Mouse (Mus musculus) heart, postnatal 10 days (tissue): ENCODE results near the gene Rnf10. TPM values are rescaled to one million over a fixed set of nuclear protein-coding genes. Genes with fewer than 3 reads are reported as not detected.
"Not testable (repeated sequence)": the region's sequence is repeated elsewhere in the genome, so short reads cannot be mapped to it uniquely, and the experiment has no call there.

Experiments used
- DNase-seq, 2 experiments: peaks; one replicate each; pipeline ENCODE4 v3.0.0; 2021
- intact Hi-C: fragments of 180-260 bp; cut with DNase I; formaldehyde crosslinking; loops from one replicate; pipeline ENCODE4 v1.15.1; 2025
- total RNA-seq, 2 experiments: library from RNA; stranded (reverse); gene quantifications; 2 replicates each; pipeline ENCODE4 v1.2.3; 2021

Gene Rnf10
- total RNA-seq, result 100 to 1,000 TPM; 296 to 317 TPM

DNA sequence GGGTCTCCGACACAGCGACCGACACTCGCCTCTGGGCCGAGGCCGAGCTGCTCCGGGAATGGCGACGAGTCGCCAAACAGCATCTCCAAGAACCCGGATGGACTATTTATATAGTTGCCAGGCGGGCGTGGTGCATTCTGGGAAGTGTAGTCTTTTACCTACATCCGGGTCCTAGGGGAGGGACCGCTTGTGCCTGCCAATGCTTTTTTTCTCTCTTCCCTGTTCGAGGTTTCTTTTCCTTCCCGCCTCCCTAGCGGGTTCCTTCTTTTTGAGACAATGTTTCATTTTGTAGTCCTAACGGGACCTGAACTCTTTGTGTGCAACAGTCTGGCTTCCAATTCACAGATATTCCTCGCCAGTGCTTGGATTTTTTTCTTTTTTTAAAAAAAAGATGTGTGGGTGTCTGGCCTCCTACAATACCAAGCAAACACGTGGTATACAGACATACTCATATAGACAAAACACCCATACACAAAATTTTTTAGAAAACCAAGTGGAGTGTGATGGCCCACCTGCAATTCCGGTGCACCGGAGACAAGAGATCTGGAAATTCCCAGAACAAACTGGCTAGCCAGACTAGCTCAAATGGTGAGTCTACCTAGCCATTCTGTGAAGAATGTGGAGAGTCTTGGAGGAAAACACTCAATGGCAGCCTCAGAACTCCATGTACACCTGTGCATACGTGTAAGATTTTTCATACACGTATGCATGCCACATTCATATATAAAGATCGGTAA is at the start of gene Rnf10:
TSS of gene Rnf10 (minus strand) at position 87 of the 737 bp plus-strand sequence.
- intact Hi-C loops, result no loop called here

DNA sequence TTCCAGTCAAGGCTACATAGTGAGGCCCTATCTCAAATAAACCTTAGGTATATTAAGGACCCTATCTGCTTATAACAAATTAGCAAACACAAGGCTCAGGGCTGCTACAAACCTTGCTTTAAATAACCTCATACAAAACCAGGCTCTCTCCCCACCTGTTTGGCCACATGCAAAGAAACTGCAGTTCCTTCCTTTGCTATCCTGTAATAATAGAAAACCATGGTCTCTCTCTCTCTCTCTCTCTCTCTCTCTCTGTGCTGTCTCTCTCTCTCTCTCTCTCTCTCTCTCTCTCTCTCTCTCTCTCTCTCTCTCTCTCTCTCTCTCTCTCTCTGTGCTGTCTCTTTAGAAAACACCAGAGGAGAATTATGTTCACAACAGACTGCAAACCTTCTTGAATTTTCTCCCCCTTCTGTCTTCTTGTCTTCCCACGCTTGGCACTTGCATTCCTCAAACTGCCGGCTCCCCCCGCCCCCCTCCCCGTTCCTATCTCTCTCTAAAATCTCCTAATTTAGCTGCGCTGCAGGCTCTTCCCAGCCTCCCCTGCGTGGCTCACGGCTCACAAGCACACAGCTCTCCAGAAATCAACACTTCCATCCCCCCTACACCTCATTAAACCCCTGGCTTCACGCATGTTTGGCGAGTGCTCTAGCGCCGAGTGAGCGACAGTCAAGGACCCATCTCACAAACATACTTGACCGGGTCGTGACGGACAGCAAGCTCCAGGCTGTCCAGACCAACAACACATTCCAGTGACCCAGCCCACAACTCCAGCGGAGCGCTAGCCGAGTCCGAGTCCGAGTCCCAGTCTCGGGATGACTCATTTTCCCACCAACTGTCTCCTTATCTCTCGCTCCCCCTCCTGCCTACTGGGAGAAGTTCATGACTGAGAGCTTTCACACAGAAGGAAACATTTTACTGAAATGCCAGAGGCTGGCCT is 46.6 kb upstream of the Rnf10 start:
- intact Hi-C loops, result loop anchor here (2.0 kb wide), 1 partner anchor 18 kb away; the partner anchor contains the start of gene Dynll1
- DNase-seq, result peak; percentile 83 to 84

More for the DNA sequence above, at the start of gene Rnf10:
- peak; percentile 99 to 100 for DNase-seq

DNA sequence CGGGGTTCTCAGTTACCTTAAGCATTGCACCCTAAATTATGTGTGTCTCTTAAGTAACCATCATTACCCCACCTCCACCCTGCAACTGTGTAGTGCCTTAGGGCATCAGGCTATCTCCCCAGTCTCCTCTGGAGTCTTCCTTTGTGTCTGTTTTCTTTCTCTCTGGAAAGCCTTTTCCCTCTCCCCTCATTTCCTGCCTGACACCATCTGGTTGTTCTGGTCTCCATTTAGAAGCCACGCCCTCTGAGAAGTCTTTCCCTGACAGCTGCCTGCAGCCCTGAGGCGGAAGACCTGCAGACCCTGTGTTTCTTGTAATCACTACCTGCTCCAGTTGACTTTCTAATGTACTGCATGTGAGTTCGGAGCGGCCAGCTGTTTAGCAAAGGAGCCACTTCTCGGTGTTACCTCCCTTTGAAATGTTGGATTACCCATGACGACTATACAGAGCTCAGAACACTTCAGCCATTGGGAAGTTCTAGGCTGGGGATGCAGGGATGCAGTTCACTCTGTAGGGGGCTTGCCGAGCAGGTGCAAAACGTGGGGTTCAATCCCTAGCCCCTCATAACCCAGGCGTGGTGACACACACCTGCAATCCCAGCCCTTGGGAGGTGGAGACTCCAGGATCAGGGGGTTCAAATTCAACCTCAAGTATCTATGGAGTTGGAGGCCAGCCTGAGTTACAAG is 45.1 kb upstream of the Rnf10 start:
- intact Hi-C loops, result loop anchor here (2.0 kb wide), 1 partner anchor 17 kb away; the partner anchor contains the start of gene Dynll1
- DNase-seq, result peak; percentile 34 to 35

DNA sequence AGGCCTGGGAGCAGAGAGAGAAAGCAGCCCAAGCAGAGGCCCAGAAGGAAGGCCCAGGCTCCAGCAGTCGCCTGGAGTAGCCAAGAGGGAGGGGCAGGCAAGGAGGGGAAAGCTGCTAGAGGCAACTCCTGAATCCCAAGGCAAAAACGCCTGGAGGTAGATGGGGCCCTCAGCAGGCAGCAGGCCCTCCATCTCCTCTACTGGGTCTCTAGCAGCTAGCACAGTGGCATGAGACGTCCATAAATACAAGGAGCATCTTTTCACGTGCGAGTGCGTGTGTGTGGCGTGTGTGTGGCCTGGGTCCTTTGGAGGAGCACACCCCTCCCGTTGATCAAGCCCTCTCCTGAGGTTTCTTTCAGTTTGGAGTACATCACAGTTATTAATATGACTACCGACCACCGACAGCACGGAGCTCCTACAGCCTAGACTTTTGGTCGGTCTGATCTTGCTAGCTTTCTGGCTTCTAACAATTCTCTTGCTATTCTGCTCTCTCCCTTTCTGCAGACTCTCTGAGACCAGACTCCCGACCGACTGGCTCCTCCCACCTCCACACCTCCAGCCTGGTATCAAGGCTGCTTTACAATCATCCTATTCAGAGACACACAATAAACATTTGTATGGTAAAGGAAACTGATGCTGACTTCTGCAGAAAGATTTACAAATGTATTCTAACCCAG is 44.4 kb upstream of the Rnf10 start:
- intact Hi-C loops, result no loop called here
- peak in 1 of 2 experiments; percentile 27 for DNase-seq

DNA sequence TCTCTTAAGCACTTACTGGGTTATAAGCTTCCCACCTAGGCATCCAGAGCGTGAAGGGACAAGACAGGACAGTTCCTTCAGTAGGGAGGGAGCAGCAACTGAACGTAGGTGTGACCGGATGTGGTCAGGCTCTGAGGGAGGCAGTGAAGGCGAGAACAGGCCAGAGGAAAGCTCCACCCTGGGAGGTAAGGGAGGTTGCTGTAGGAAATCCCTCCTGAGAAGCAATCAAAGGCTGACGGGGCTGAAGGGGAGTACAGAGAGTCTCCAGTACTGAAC is 40.9 kb upstream of the Rnf10 start:
- no peak for DNase-seq
- intact Hi-C loops, result no loop called here

DNA sequence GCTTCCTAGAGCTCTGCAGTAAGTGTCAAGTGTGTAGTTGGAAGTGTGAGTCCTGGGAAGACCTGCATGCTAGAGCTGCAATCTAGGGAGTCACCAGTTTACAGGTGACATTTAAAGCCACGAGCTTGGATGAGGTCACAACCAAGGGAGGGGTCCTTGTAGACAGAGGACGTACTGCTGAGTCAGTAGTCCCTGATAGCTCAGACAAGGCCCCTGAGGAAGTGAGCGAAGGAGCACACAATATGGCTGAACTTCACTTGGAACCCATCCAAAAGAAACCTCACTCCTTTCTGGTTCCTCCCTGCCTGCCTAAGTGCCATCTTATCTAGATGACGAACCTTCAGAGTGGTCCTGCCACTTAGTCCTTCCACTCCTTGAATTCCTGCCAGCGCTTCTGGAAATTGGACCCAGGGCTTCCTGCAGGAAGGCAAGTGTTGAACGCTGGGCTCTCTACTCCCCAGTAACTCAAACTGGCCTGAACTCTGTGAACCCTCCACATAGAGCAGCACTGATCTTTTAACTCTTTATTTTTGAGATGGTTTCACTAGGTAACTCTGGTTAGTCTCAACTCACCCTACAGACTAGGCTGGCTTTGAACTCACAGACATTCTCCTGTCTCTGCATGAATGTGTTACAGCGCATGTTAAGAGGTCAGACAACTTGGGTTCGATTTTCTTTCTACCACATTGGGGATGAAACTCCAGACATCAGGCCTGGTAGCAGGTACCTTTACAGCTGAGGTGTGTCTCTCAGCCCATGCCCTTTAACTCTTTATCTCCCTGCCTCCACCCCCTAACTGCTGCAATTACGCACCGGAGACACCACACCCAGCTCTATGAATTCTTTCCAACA is 40.3 kb upstream of the Rnf10 start:
- intact Hi-C loops, result no loop called here
- DNase-seq, result no peak

DNA sequence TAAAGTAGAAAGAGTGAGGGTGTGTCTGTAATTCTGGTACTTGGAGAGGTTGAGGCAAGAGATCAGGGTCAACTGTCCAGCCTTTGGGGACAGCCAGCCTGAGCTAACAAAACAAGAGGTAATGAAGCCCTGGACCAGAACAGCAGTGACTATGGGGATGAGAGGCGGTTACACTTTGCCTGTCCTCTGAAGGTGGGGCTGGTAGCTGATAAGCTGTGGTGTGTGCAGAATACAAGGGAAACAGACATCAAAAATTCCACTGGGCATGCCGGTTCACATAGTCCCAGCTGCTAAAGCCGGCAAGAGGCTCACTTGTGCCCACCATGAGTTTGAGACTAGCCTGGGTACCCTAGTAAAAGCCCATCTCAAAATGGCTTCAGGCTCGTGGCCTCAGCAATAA is 39.7 kb upstream of the Rnf10 start:
- intact Hi-C loops, result no loop called here
- no peak for DNase-seq

DNA sequence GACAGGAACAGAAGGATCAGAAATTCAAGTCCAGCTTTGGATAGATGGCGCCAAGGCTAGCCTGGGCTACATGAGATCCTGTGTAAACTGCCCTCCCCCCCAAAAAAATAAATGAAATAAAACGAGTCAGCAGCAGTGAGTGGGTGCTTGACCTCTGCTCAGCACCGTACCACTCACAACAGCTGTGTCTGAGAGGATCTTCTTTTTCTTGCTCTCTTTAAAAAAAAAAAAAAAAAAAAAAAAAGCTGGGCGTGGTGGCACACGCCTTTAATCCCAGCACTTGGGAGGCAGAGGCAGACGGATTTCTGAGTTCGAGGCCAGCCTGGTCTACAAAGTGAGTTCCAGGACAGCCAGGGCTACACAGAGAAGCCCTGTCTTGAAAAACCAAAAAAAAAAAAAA is 29.5 kb upstream of the Rnf10 start:
- DNase-seq, intact Hi-C loops: not testable (repeated sequence)

DNA sequence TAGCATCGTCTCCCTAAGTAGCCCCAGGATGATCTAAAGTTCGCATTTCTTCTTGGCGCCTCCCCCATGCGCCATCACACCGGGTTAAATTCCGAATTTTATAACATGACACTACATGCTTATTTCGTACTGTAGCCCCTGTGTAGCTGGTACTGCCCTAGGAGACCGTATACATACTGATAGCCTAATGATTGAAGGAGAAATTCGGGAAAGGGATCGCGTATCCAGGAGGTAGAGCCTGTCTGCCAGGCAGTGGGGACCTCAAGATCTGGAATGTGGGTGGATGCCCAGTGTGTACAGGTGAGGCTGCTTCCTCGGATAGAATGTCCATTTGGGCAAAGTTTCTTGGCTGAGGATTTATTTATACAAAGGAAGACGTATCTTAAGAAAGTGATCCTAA is 28.9 kb upstream of the Rnf10 start:
- intact Hi-C loops, result loop anchor here (2.0 kb wide), 4 partner anchors 17 to 47 kb away; partner anchors contain the start of genes Coq5, Cox6a1, Gatc and Triap1
- DNase-seq, result peak in 1 of 2 experiments; percentile 13

DNA sequence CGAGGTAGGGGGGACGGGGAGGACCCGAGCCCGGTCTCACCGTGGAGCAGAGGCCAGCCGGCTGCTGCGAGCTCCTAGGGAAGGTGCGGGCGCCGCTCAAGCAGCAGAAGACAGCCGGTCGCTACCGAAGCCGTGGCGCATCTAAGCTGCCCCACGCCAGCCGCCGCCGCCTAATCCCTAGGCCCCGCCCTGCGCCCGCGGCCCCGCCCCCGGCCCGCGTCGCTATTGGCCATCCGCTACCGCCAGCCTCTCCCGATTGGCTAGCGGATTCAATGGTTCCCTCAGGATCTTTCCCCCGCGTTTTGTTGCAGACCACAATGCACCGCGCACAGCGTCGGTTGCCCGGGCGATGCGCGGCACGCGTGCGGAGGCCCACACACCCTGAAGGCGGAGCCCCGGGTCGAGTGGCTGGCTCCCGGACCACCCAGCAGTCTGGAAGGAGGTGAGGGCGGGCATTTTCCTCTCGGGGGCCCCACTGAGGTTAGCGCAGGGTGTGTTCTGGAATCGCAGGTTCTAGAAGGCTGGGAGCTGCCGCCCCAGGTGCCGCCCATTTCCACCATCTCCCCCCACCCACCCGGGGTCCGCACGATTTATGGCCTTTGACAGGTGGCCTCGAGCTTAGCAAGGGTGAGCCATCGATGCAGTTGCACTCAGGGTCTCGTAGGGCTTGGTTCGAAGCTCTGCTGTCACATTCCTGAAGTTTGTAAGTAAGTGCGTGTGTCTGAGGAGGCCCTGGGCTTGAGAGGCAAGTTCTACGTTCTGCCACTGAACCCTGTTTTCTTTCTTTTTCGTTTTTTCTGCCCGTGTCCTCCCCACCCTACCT is 28.3 kb upstream of the Rnf10 start, which contains the start of gene Dynll1:
TSS of gene Dynll1 (minus strand) at position 208 of the 823 bp plus-strand sequence.
- DNase-seq, result peak; percentile 100
- intact Hi-C loops, result loop anchor here (1.0 to 2.0 kb wide), 5 partner anchors 18 to 48 kb away; partner anchors contain the start of genes Coq5, Cox6a1, Gatc and Srsf9

DNA sequence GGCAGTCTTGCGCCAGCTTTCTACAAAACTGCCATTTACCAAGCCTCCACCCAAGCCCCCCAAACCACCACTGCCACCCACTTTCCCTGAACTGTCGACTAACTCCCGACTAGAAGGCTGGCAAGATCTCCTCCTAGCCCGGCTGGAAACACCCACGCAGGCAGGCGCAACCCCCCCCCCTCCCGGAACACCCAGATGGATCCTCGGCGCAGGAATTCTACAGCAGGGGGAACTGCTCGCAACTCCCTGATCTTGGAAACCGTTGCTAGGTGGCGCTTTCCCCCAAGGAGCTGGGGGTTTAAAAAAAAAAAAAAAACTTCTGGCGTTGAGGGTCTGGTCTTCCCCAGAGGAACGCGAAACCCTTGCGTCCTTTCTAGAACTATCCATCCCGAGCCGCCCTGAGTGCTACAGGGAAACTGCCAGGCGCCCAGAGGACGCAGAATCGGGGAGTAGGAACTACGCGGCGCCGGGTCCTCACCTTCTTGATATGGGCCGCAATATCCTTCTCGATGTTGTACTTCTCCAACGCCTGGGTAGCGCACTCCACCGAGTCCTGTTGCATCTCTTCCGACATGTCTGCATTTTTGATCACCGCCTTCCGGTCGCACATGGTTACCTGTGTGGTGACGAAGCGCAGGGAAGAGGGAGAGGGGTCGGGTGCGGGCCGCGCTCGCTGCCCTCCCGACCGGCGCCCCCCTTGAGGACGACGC is 27.5 kb upstream of the Rnf10 start:
- peak; percentile 76 for DNase-seq
- intact Hi-C loops, result loop anchor here (1.0 to 2.0 kb wide), 5 partner anchors 19 to 49 kb away; partner anchors contain the start of genes Coq5, Cox6a1, Gatc and Srsf9

DNA sequence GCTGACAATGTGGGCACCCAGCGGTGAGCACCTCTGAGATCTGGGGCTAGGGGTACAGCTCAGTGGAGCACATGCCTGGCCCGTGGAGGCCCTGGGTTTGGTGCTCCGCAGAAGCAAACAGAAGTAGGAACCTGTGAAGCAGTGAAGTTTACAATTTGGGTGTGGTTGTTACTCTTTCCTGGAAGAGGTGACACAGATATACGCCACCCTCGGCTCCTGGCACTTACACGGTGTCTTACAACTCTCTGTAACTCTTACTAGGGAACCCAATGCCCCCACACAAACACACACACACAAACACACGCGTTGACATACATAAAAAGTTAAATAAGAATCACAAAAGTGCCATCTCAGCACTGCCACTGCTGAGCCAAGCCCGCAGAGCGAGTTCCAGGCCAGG is 23.6 kb upstream of the Rnf10 start:
- intact Hi-C loops, result no loop called here

DNA sequence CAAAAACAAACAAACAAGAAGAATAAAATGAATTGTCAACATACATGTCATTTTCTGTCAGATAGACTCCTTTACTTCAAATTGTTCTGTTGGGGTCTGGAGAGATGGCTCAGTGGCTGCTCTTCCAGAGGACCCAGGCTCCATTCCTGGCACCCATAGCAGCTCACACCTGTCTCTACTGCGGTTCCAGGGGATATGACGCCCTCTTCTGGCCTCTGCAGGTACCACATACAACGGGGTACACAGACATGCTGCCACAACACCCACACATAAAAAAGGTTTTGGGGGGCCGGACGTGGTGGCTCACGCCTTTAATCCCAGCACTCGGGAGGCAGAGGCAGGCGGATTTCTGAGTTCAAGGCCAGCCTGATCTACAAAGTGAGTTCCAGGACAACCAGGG is 21.5 kb upstream of the Rnf10 start:
- intact Hi-C loops, result loop anchor here (5.0 kb wide), 1 partner anchor 33 kb away; the partner anchor contains the start of gene Srsf9
- DNase-seq, result no peak

More for the DNA sequence above, 23.6 kb upstream of the Rnf10 start:
- no peak for DNase-seq

DNA sequence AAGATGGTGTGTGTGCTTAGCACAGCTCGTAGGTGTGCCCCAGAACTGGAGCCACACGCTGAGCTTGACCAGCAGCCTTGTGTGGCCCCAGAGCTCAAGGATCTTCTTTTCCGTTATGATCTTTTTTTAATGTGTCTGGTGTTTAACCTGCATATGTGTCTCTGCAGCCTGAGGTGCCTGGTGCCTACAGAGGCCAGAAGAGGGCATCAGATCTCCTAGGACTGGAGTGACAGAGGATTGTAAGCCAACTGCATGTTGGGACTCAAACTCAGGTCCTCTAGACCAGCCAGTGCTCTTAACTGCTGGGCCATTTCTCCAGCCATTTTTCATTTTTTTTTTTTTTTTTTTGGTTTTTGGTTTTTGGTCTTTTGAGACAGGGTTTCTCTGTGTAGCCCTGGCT is 12.0 kb upstream of the Rnf10 start:
- DNase-seq, result no peak
- intact Hi-C loops, result loop anchor here (5.0 kb wide), 1 partner anchor 58 kb away; the partner anchor contains the start of genes Gatc and Triap1

DNA sequence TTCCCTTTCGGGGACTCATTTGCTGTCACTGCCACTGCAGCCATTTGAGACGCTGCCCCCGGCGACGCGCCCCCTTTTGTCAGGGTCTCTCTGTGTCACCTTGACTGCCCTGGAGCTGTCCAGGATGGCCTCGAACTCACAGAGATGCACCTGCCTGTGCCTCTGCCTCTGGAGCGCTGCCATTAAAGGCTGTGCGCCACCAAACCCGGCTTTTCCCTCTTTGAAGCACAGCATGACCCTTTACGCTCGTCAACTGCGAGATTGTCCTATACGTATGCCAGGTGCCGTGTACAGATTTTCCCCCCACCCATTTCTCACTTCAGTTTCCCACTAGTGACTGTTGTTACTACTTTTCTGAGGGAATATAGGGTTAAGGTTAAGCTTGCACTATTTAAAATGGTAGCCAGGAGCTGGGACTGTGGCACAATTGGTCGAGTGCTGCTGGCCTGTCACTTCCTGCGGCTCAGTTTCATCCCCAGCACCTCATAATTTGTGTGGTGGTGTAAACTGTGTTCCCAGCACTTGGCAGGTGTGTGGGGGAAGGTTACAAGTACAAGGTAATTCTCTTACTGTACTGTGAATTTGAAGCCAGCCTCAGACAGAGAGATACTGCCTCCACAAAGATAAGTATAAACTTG is 7.5 kb upstream of the Rnf10 start:
- DNase-seq, result peak; percentile 25 to 44
- intact Hi-C loops, result loop anchor here (5.0 kb wide), 1 partner anchor 62 kb away; the partner anchor contains the start of genes Gatc and Triap1

DNA sequence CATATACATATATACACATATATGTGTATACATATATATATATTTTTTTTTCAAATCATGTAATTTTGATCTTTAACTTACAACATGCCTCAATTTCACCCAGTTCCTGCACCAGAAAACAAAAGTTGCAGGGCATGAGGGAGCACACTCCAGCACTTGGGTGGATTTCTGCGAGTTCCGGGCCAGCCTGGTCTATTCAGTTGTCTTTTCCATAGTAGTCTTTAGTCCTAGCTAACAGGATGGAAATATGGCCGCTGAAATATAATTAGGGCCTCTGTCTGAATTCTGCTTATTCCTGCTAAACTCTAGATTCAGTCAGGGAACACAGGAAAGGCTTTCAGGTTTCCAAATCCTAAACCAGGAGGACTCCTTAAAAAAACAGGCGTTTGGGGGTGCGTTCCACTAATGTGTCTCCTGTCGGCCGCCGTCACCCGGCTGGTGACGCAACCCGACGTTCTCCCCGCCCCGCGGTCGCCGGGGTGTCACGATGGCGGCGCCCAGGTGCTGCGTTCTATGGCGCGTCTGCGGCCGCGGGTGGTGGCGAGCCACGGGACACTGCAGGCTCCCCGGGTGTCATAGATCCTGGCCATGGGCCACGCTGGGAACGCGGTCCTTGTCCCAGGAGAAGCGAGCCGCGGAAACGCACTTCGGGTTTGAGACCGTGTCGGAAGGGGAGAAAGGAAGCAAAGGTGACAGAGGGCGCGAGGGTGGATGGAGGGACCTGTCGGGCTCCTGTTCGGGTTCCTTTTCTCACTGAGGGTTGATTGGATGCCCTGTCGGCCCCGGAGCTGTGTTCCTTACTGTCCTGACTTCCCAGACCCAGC is 6.7 kb upstream of the Rnf10 start, which contains the start of gene Coq5:
TSS of gene Coq5 (plus strand) at position 441 of the 824 bp plus-strand sequence.
- peak; percentile 90 to 92 for DNase-seq
- intact Hi-C loops, result loop anchor here (2.0 to 5.0 kb wide), 2 partner anchors 21 to 63 kb away; partner anchors contain the start of genes Dynll1, Gatc and Triap1
